Mouse (Mus musculus): Measurements from ENCODE around the gene Muc1. TPM values are rescaled to one million over a fixed set of nuclear protein-coding genes. Genes with fewer than 3 reads are reported as not detected.

The Muc1 gene
- polyA plus RNA-seq, 1 experiment = 1.5 TPM

- Histone ChIP-seq H3K4me3 (ENCODE audit: low read depth, low read length) (peak overlapping the region; percentile 60), H3K4me1 (ENCODE audit: control insufficient read depth, insufficient read depth, low read length) (no peaks in the 10 kb centered on the region), H3K27ac (ENCODE audit: insufficient read depth, low read length) (peak overlapping the region; percentile 40; the same call in 1 of the 2 replicates), H3K9me3 (replicated peaks; ENCODE audit: control insufficient read depth, insufficient read depth, low read length, poor library complexity, severe bottlenecking) (no peaks in the 10 kb centered on the region), H3K27me3 (ENCODE audit: control insufficient read depth, insufficient read depth, low read length, poor library complexity, severe bottlenecking) (no peaks in the 10 kb centered on the region; the same call in 1 of the 2 replicates), H3K36me3 (ENCODE audit: control insufficient read depth, insufficient read depth, low read length, poor library complexity, severe bottlenecking) (no peaks in the 10 kb centered on the region), H3K9ac (ENCODE audit: low read depth, poor library complexity, severe bottlenecking) (peak overlapping the region; percentile 47; the same call in 1 of the 2 replicates)
- peak; percentile 34 for TF ChIP-seq POLR2A (IDR thresholded peaks at IDR 0.05; ENCODE audit: insufficient read depth, low read length)
- no peak for TF ChIP-seq EP300 (IDR thresholded peaks at IDR 0.05; ENCODE audit: insufficient read depth, low read depth, low read length)
- peak; percentile 41 for TF ChIP-seq CTCF (IDR thresholded peaks at IDR 0.05; ENCODE audit: low read depth, low read length)
Measured at GRCm38 (mm10) chr3:89195979-89196877, 32.6 kb upstream of the Muc1 start.

DNA sequence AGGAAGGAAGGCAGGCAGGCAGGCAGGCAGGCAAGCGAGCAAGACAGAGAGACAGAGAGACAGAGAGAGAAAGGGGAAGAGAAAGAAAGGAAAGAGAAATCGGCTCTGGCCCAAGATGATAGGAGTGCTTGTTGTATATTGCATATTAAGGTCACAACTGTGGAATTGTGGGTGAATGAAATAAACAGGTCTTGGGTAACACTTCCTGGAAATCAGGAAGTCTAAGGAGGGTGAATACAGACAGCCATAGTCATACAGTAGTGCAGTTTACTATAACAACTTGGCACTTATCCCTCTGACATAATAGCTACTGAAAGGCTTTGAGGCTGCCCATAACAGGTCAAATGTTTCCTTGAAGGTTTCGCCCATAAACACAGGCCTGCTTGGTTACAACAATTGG is 29.0 kb upstream of the Muc1 start:
- Histone ChIP-seq H3K4me1 (ENCODE audit: control insufficient read depth, insufficient read depth, low read length) (no peaks in the 10 kb centered on the region), H3K36me3 (ENCODE audit: control insufficient read depth, insufficient read depth, low read length, poor library complexity, severe bottlenecking) (peaks cover 2% of the 10 kb centered on the region; the same call in 1 of the 2 replicates), H3K27ac (ENCODE audit: insufficient read depth, low read length) (no peak overlapping the region), H3K27me3 (ENCODE audit: control insufficient read depth, insufficient read depth, low read length, poor library complexity, severe bottlenecking) (no peaks in the 10 kb centered on the region; the same call in 1 of the 2 replicates), H3K9ac (ENCODE audit: low read depth, poor library complexity, severe bottlenecking) (no peak overlapping the region), H3K4me3 (ENCODE audit: low read depth, low read length) (no peak overlapping the region), H3K9me3 (replicated peaks; ENCODE audit: control insufficient read depth, insufficient read depth, low read length, poor library complexity, severe bottlenecking) (no peaks in the 10 kb centered on the region)
- TF ChIP-seq EP300 (IDR thresholded peaks at IDR 0.05; ENCODE audit: insufficient read depth, low read depth, low read length) = no peak
- no peak for TF ChIP-seq CTCF (IDR thresholded peaks at IDR 0.05; ENCODE audit: low read depth, low read length)
- no peak for TF ChIP-seq POLR2A (IDR thresholded peaks at IDR 0.05; ENCODE audit: insufficient read depth, low read length)

- no peaks in the 10 kb centered on the region; the same call in 1 of the 2 replicates for H3K27me3 ChIP-seq (ENCODE audit: control insufficient read depth, insufficient read depth, low read length, poor library complexity, severe bottlenecking)
- H3K9me3 ChIP-seq (replicated peaks; ENCODE audit: control insufficient read depth, insufficient read depth, low read length, poor library complexity, severe bottlenecking) = no peaks in the 10 kb centered on the region
- no peak within 1 kb of the TSS for H3K27ac ChIP-seq (ENCODE audit: insufficient read depth, low read length)
- H3K4me3 ChIP-seq (ENCODE audit: low read depth, low read length) = peak within 1 kb of the TSS; percentile 92
- peaks cover 10% of the 10 kb centered on the region for H3K36me3 ChIP-seq (ENCODE audit: control insufficient read depth, insufficient read depth, low read length, poor library complexity, severe bottlenecking)
- H3K9ac ChIP-seq (ENCODE audit: low read depth, poor library complexity, severe bottlenecking) = peak within 1 kb of the TSS; percentile 59
- TF ChIP-seq POLR2A (IDR thresholded peaks at IDR 0.05; ENCODE audit: insufficient read depth, low read length) = no peak
- no peak for TF ChIP-seq CTCF (IDR thresholded peaks at IDR 0.05; ENCODE audit: low read depth, low read length)
- no peak for TF ChIP-seq EP300 (IDR thresholded peaks at IDR 0.05; ENCODE audit: insufficient read depth, low read depth, low read length)
- H3K4me1 ChIP-seq (ENCODE audit: control insufficient read depth, insufficient read depth, low read length) = no peaks in the 10 kb centered on the region
Measured at GRCm38 (mm10) chr3:89202253-89203141, 26.4 kb upstream of the Muc1 start, which contains the start of gene Gba. Gba (plus strand) TSS chr3:89202928.

GRCm38 (mm10) chr3:89203142-89203514 is 25.7 kb upstream of the Muc1 start:
- Histone ChIP-seq H3K4me1 (ENCODE audit: control insufficient read depth, insufficient read depth, low read length) (no peaks in the 10 kb centered on the region), H3K36me3 (ENCODE audit: control insufficient read depth, insufficient read depth, low read length, poor library complexity, severe bottlenecking) (peaks cover 10% of the 10 kb centered on the region), H3K9me3 (replicated peaks; ENCODE audit: control insufficient read depth, insufficient read depth, low read length, poor library complexity, severe bottlenecking) (no peaks in the 10 kb centered on the region), H3K27me3 (ENCODE audit: control insufficient read depth, insufficient read depth, low read length, poor library complexity, severe bottlenecking) (no peaks in the 10 kb centered on the region; the same call in 1 of the 2 replicates), H3K27ac (ENCODE audit: insufficient read depth, low read length) (no peak overlapping the region), H3K4me3 (ENCODE audit: low read depth, low read length) (peak overlapping the region; percentile 92), H3K9ac (ENCODE audit: low read depth, poor library complexity, severe bottlenecking) (peak overlapping the region; percentile 59)
- no peak for TF ChIP-seq CTCF (IDR thresholded peaks at IDR 0.05; ENCODE audit: low read depth, low read length)
- no peak for TF ChIP-seq EP300 (IDR thresholded peaks at IDR 0.05; ENCODE audit: insufficient read depth, low read depth, low read length)
- TF ChIP-seq POLR2A (IDR thresholded peaks at IDR 0.05; ENCODE audit: insufficient read depth, low read length) = no peak

DNA sequence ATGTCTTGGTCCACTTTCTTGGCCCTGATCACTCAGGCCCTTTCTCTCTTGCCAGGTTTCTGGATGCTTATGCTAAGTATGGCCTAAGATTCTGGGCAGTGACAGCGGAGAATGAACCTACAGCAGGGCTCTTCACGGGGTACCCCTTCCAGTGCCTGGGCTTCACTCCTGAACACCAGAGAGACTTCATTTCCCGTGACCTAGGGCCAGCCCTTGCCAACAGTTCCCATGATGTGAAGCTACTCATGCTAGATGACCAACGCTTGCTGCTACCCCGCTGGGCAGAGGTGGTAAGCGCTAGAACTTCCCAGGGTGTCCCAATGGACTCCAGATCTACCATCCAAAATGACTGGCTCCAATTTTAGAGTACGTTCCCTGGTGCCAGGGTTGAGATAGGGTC is 22.8 kb upstream of the Muc1 start:
- TF ChIP-seq POLR2A (IDR thresholded peaks at IDR 0.05; ENCODE audit: insufficient read depth, low read length) = no peak
- no peak for TF ChIP-seq EP300 (IDR thresholded peaks at IDR 0.05; ENCODE audit: insufficient read depth, low read depth, low read length)
- TF ChIP-seq CTCF (IDR thresholded peaks at IDR 0.05; ENCODE audit: low read depth, low read length) = no peak
- Histone ChIP-seq H3K4me1 (ENCODE audit: control insufficient read depth, insufficient read depth, low read length) (no peaks in the 10 kb centered on the region), H3K27ac (ENCODE audit: insufficient read depth, low read length) (no peak overlapping the region), H3K4me3 (ENCODE audit: low read depth, low read length) (no peak overlapping the region), H3K27me3 (ENCODE audit: control insufficient read depth, insufficient read depth, low read length, poor library complexity, severe bottlenecking) (no peaks in the 10 kb centered on the region), H3K36me3 (ENCODE audit: control insufficient read depth, insufficient read depth, low read length, poor library complexity, severe bottlenecking) (peaks cover 18% of the 10 kb centered on the region), H3K9ac (ENCODE audit: low read depth, poor library complexity, severe bottlenecking) (no peak overlapping the region), H3K9me3 (replicated peaks; ENCODE audit: control insufficient read depth, insufficient read depth, low read length, poor library complexity, severe bottlenecking) (no peaks in the 10 kb centered on the region)

All from ES-Bruce4 (cell line).